Mouse (Mus musculus) skeletal muscle tissue, adult 2 months (tissue): ENCODE data around the gene Exoc4.

Experiments used
- DNase-seq: peaks from one replicate; pipeline ENCODE4 v3.0.0-alpha.2; 2012; ENCODE audit warnings: low read depth, low spot score

Exoc4 gene

DNA sequence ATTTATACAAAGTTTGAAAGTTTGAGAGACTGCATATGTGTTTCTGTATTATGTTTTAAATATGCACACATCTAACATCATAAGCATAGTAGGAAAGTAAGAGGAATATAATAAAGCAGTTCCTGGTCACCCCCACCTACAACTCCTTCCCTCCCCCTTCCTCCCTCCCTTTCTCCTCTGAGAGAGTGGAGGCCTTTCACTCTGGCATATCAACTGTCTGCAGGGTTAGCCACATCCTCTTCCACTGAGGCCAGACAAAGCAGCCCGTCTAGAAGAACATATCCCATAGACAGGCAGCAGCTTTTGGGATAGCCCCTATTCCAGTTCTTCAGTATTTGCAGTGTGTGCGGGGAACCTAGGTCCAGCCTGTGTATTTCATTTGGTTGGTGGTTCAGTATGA, 382.2 kb downstream of the Exoc4 start:
- no peak for DNase-seq

DNA sequence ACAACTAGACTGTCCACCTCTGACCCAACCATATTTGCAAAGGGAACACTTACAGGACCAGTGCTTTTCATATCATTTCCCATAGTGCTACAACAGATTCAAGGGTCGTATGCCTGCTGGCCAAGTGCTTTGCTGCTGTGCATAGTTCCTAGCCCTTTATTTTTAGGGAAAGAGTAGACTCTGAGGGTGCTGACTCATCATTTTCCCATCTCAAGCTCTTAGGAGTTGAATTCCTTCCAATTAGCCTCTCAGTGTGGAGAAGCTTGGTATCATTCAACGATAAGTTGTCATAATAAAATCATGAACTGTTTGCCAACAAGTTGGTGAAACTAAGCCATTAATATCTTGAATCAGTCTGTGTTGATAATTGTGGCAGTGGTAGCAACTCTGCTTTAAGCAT, 388.3 kb downstream of the Exoc4 start:
- no peak for DNase-seq

DNA sequence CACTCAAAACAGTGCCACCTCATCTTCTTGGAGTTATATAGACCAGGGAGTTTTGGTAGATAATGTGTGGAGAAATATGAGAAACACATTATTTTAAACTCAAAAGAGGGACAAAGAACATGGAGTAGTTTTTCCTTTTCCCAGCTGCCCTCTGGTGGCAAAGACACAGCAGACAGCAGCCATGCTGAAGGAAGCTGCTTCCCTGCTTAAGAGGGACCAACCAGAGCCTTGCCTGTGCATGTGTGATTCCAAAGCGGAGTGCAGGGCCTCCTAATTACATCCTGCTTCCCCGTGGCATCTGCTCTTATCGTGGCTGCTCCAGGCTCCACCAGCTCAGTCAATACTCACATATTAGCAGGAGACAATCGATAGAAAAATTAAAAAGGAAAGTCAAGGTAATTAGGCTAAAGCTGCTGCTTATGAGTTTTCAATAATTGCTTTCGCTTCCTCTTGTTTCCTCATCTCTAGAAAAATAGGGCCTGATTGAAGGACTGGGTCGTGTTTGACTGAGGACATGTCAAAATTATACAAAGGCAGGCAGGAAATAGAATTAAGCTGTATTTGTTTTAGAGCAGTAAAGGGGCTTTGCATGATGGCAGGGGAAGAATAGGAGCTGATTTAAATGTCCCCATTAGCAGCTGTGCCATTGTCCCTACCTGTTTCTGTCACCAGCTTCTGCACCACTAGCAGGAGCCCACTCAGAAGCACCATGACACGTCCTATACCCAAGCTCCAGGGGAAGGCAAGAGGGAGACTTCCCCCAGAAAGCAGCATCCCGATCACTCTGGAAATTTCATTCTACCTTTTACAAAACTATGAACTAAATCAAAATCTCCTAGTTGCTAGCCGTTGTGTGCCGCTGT, 433.1 kb downstream of the Exoc4 start:
- DNase-seq = no peak

DNA sequence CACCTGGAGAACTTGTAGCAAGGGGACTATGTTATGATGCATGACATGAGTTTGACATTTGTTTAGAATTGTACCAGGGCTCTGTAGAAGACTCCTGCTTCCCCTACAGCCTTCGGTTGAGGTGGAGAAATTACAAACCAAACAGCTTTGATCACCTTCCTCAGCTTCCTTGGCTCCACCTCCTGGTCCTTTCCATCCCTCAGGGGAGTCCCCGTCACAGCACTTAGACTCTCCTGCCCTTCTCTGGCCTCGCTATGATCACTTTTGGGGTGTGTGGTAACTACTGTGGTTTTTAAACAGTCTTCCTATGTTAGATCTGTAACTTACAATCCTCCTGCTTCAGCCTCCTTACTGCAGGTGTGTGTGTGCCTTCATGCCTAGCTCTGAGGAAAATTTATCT, 434.6 kb downstream of the Exoc4 start:
- DNase-seq = no peak

DNA sequence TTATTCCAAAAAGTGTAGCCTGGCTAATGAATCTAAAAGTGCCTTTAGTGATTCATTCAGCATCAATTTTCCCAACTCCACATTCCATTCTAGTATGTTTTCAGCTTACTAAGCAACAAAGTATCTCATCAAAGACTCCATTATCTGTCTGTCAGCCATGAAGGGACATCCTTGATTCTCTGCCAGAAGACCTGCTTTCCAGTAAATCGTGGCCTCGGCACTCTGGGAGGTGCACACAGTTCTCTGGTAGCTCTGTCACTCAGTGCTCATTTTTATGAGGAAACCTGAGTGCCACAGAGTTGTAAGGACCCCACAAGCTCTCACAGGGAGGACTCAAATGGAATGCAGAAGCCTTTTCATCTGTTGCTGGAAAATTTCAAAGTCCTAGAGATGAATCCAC, 436.4 kb downstream of the Exoc4 start:
- DNase-seq = no peak

DNA sequence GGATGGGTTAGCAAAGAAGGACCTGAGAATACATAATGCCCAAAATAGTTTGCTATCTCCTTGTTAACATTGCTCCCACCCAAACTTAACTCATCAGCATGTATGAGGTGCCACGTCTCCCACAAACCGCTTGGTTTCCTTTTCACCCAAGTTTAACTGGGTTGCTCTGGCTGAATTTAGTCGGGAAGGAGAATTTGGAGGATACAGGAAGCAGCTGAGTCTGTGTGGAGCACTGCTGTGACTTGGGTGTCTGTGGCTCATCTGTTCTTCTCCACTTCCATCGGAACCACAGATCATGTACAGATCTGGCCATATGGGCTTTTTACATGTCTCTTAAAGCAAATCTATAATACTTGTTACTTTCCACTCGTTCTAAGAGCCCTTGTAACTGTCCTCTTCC, 441.7 kb downstream of the Exoc4 start:
- no peak for DNase-seq

DNA sequence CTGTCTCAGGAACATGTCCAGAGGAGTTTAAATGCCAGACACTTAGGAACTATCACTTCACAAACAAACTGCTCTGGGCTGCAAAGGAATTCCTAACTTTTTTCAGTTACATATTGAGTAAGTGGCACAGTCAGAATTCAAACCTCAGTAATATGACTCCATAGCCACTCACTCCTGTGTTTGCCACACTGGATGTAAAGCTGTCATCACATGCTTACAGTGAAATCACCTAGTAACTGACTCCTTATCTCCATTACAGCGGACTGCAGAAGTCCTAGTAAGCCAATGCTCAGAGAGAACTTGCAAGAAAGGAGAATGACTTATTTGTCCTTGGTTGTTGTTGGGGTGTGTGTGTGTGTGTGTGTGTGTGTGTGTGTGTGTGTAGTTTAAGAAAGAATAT, 448.1 kb downstream of the Exoc4 start:
- no peak for DNase-seq

DNA sequence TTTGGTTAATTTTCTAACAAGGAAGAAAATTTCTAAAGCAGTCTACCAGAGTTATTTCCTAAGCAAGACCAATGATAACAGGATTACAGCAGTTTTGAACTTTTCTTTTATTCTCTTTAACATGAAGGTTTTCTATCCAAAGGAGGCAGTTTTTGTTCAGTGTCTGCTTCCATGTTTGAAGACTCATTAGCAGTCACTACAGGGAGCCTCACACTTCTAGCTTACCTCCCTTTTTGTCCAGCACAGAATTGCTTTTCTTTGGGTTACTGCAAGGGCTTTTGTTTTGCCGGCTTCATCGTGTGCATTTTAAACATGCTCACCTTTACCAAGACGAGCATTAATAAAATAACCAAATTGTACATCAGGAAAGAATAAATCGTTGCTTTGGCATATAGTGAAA, 460.0 kb downstream of the Exoc4 start:
- DNase-seq = no peak

DNA sequence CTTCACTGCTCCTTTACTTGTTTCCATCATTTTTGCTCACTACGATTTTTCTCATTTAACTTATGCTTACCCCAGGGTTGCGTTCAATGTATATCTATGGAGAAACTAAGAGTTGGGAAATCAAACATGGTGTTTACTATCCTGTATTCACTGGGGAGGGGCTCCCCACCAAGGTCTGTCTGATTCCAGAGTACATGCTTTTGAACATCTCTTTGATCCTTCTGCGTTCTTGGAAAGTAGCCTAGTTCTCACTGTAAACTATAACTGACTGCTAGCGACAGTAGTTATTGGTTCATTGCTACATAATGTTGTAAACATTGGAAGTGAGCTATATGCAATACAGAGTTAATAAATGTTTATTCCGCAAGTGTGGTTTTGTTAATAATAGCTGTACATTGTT, 460.5 kb downstream of the Exoc4 start:
- DNase-seq = no peak

DNA sequence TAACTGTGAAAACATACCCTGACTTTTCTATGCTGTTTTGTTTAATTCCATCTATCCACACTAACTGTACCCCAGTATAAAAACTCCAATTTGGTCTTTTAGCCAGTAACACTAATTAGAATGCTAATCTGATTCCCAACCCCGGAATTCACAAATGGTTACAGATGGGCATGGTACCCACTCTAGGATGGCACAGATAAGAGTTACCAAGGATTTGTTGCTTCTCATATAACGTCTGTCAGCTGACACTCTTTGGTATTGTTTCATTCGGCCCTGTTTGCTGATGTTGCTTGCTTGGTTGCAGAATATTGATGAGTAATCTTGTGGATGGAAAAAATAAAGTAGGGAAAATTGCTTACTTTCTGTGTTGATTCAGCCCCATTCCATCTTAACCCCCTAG, 462.9 kb downstream of the Exoc4 start:
- DNase-seq = no peak

DNA sequence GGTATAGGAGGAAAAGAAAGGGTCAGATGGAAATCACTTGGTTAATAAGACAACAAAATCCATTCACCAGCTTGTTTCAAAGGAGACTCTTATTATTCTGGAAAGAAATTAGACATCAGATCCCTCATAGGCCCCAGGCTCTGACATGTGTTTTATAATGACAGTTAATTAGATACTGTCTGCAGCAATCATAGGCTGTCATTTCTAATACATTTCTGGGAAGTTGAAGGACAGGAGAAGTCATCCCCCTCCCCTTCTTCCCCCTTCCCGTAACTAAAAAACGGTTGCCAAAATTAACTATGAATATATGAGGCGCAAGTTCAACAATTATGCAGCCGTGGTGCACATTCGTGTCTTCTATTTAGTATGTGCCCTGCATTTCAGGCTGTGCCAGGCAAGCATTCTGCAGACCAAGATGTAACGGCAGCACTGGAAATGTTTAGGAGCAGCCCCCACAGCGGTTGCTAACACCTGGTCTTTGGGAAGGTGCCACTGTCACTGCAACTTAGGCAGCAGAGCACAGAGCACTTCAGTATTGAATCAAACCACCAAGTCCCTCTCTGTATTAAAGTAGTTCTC, 463.7 kb downstream of the Exoc4 start:
- DNase-seq = no peak

DNA sequence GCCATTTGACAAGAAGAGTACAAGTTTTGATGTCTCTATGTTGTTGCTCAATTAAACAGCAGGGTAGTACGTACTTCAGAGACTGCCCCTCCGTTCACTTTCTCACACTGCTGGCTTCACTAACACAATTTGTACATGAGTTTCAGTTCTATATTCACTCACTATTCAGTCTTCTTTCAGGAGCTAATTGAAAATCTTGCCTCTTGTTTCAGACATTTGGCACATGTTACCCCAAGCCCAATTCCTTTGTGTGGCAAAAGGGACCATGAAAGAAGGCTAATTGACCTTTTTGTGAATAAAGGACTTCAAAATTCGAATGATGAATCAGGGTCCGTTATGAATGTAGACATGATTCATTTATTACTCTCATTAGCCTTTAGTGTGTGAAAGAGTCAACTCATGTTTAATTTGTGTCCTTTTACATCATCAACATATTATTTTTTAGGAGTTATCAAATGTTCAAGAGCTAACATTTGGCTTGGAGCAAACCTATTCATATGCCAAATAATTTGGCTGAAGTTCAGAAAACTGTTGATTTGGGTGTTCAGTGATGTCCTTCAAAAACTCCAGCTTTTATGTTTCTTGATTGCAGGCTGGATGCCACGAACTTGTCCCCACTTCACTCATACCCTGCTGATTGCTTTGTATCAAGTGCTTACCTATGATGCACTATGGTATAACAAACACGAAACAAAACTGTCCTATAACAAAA, 467.5 kb downstream of the Exoc4 start:
- DNase-seq = no peak

DNA sequence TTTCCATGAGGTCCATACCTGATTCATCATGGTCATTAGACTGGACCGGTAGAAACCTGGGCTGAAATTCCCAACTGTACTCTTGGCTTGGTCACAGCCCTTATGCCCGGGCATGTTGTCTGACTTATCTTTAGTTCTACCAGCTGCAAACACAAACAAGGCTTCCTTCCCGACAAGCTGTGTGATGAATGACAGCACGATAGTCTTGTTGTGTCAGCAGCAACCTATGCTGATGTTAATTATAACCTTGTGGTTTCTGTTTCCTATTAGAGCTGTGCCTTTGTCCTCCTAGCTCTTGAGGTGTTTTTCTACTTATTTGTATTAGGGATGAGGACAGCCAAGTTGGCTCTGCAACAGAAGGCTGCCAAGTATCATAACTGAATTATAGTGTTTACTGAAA, 472.3 kb downstream of the Exoc4 start:
- no peak for DNase-seq

DNA sequence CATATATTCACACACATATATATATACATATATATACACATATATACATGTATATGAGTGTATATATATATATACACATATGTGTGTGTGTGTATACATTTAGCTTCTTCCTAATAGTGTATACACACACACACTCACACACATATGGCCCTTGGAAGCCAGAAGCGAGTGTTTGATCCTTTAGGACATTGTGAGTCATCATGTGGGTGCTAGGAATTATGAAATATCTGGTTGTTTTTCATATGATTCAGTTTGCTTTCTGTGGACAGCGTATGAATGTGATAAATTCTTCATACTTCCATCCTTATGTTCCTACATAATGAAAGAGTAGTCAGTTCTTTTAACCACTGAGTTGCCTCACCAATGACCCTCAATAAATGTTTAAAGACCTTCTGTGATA, 473.9 kb downstream of the Exoc4 start:
- DNase-seq = no peak

DNA sequence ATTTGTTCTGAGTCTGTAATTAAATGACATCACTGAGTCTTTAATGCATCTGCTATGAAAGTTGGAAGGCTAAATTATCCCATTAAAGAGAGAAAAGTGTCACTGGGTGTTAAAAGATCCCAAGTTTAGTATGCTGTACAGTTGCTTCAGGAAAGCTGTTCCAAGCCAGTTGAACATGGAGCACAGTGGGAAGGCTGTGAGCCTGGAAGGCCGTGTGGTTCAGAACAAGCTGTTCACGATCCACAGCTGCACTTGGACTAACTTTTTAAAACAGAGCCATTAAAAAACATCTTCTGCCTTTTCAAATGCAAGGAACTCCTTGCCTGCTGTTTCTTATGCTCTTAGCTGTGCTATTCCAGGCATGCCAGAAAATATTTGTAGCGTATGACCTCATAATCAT, 475.7 kb downstream of the Exoc4 start:
- no peak for DNase-seq

DNA sequence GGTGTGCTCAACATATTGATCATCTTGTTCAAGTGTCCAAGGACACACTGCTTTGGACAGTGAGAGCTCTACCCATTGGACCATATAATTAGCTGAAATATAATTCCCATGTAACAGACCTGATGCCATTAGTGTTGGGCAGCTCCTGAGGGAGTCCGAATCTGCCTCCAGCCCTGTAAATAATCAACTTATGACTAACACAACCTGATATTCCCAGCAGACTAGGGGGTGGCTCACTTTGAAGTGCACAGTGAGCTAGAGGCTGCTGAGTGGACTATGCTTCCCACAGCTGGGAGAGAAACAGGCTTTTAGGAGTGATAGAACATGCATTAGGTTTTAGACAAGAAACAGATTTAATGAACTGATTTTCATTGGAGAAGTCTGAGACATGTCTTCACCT, 478.4 kb downstream of the Exoc4 start:
- no peak for DNase-seq

DNA sequence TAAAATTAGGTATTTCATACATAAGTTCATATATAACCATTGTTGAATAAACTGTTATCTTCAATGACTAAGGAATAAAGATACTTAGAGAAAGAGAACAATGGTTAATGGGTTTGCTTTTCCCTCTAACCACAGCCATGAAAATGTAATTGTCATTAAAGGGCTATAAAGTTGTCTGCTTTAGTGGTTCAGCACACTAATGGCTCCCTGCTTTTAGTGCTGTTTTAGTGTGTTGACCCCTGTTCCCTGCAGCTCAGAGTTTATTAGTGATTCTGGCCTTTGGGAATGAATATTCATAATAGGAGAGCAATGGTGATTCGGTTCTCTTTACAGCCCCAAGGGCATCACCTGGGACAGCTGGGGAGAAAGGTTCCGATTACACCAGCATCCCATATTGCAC, 483.3 kb downstream of the Exoc4 start:
- no peak for DNase-seq

DNA sequence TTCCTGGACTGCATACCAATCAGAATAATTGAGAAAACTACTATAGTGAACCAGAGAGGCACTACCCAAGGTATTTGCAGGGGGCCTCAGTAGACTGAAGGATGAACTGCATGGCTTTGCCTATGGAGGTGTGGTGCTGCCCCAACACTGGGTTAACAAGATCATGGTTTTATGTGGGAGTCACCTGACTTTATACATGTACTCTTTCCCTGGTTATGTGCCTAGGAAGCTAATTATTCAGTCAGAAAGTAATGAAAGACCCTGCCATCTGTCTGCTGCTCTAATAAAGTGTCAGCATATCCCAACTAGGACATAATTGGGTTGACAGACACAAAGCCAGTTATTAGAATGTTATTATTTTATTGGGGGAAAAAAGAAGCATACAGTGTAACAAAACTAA, 484.7 kb downstream of the Exoc4 start:
- DNase-seq = no peak

DNA sequence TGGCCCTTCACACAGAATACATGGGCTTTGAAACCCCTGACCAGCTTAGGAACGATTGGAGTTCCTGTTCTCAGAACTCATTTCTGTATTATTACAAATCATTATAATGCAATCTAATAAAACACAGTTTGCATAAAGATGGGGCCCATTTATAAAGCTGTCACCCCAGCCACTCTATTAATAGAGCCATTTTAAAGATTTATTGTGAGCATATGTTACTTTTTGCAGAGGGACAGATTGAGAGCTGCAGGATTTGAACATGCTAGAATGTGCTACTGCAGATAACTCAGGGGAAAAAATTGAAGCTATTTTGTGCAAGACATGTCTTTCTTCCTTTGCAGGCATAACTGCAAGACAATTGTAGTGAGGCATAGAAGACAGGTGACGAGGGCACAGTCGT, 485.1 kb downstream of the Exoc4 start:
- no peak for DNase-seq

DNA sequence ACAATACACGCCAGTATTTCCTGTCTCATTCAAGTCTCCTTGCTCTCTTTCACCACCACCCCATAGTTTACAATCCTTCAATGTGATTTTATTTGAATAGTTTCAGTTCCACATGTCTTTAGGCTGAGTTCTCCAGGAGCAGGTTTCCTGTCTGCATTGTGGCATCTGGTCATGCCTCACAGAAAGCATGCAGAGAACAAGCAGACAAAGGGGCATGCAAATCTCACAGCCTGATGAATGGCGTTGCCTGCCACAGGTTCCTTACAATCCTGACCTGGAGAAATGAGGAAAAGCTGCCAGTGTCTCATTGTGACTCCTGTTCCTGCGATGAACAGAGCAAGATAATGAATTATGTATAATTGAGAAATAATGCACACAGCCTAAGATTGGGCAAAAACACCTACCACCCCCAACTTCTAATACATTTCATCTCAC, 490.0 kb downstream of the Exoc4 start:
- DNase-seq = no peak

DNA sequence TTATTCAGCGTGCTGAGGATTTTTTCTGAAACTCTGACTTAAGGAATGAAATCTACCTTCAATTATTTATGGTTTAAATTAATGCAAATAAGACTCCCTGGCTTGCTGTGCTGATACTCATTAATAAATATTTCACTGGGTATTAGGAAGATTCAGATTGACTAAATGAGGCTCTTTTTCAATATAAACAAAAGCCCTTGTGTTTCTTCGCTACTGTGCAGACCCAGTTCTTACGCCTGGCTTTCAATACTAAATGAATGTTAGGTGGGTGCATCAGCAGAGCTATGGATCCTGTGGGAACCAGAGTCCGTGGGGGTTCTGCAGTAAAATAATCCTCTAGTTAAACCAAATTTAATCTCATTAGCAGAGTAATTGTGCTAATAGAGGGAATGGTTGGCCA, 490.4 kb downstream of the Exoc4 start:
- DNase-seq = no peak

DNA sequence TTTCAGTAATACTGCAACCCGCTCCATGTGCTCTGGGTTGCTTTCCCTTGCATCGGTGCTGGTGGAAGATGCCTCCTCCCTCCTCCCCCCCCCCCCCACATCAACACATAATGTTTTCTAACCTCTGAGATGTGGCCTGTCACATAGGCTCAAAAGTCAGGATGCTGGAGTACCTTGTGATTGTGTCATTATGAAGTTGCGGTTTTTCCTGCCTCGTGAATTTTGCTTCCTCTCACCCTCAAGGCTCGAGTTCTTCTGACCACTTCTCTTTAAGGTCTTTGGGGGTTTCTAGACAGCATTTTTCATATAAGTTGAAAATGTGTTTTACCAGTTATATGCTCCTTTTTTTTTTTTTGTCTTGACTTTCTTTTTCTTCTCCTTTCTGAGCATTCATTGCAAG, 507.1 kb downstream of the Exoc4 start:
- DNase-seq = no peak

DNA sequence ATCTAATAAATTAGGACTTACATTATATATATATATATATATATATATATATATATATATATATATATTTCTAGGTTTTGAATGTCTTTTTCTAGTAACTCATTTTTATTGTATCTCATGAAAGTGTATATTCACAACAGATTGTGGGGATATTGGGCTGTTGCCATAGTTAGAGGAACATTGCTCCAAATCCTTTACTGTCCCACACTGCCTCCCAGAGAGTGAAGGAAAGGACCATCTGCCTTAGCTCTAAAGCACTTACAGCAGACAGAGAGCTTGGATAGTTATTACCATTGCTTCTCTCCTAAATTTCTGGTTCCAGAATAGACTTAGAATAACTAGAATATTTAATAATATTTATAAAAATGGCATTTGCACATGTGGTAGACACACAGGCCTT, 512.7 kb downstream of the Exoc4 start:
- no peak for DNase-seq
